In genomic region chr11:43380901-43381300, GRCm38 (mm10) we compare ENCODE assay signal across 21 mouse cellular contexts. TPM values are rescaled to one million over a fixed set of nuclear protein-coding genes. Genes with fewer than 3 reads are reported as not detected.
A peak's percentile ranks its signal among the peaks of the same experiment; 100 is the strongest.
DNase-seq lines count a peak whose midpoint lies in the region; TF ChIP-seq lines count a peak whose summit lies in the region.
"Had no signal": no experiment of that assay in that cellular context is flagged by ENCODE, and none has a peak within 500 bp of the region (broad histone marks: within the 10 kb centered on the region; RNA-seq: fewer than 3 reads in every experiment).

No protein-coding gene starts in this region.

- H3K9ac ChIP-seq in CH12.LX (ENCODE audit: insufficient read depth, low read depth), result peak overlapping the region; percentile 96
- H3K9ac ChIP-seq: embryonic facial prominence, embryonic 13.5 days; embryonic facial prominence, embryonic 15.5 days; forebrain, embryonic 12.5 days had no signal

- peak; percentile 46; the same call in 1 of the 2 replicates for TF ChIP-seq EP300 in CH12.LX (IDR thresholded peaks at IDR 0.05; ENCODE audit: low read length)

- dilution Hi-C loops in CH12.LX (cut with MboI; ENCODE audit: extremely low pct_ligation_motif_present, extremely low pct_unique_long_range_greater_than_20kb, low sequenced_read_pairs), result no loop called here

- in situ Hi-C loops in CH12.LX (cut with MboI; ENCODE audit: low pct_ligation_motif_present, low pct_unique_long_range_greater_than_20kb, low sequenced_read_pairs), result no loop called here

- peaks cover 84% of the 10 kb centered on the region for H3K79me2 ChIP-seq in CH12.LX (replicated peaks; ENCODE audit: control insufficient read depth, extremely low read depth, insufficient read depth, poor library complexity, severe bottlenecking)

- no peak for TF ChIP-seq RAD21 in CH12.LX (IDR thresholded peaks at IDR 0.05; ENCODE audit: low read depth, low read length)

- WGBS in heart, embryonic 10.5 days, result 88% methylated on average over 7 of the region's 7 CpGs
- 91% methylated on average over 7 of the region's 7 CpGs for WGBS in limb, embryonic 10.5 days

- peak overlapping the region; percentile 63 for H3K4me2 ChIP-seq in CH12.LX (ENCODE audit: insufficient read depth, low read depth, poor library complexity, severe bottlenecking)
- H3K4me2 ChIP-seq: embryonic facial prominence, embryonic 13.5 days; embryonic facial prominence, embryonic 15.5 days; forebrain, embryonic 12.5 days had no signal

- H3K27ac ChIP-seq in heart, embryonic 10.5 days, result no peak overlapping the region
- peak overlapping the region; percentile 21 for H3K27ac ChIP-seq in CH12.LX (ENCODE audit: insufficient read depth, low read depth)
- no peak overlapping the region for H3K27ac ChIP-seq in limb, embryonic 10.5 days
- H3K27ac ChIP-seq: embryonic facial prominence, embryonic 13.5 days; embryonic facial prominence, embryonic 15.5 days; forebrain, embryonic 10.5 days; forebrain, embryonic 12.5 days had no signal

- H3K27me3 ChIP-seq in heart, embryonic 10.5 days (ENCODE audit: insufficient read depth, poor library complexity, severe bottlenecking), result no peaks in the 10 kb centered on the region
- H3K27me3 ChIP-seq in CH12.LX (replicated peaks), result no peaks in the 10 kb centered on the region
- H3K27me3 ChIP-seq in limb, embryonic 10.5 days (ENCODE audit: low read depth, poor library complexity, severe bottlenecking), result peaks cover 14% of the 10 kb centered on the region; the same call in 1 of the 2 replicates
- H3K27me3 ChIP-seq: forebrain, embryonic 12.5 days had no signal

- H3K36me3 ChIP-seq in heart, embryonic 10.5 days, result no peaks in the 10 kb centered on the region
- H3K36me3 ChIP-seq in CH12.LX (replicated peaks in 1 of 2; ENCODE audit: control insufficient read depth in 1 of 2, insufficient read depth in 1 of 2, low read length in 1 of 2), result peaks cover 20 to 41% of the 10 kb centered on the region in 2 experiments
- H3K36me3 ChIP-seq in limb, embryonic 10.5 days, result no peaks in the 10 kb centered on the region
- H3K36me3 ChIP-seq: embryonic facial prominence, embryonic 13.5 days; embryonic facial prominence, embryonic 15.5 days; forebrain, embryonic 10.5 days; forebrain, embryonic 12.5 days had no signal

- peaks cover 3% of the 10 kb centered on the region for H3K4me1 ChIP-seq in heart, embryonic 10.5 days
- peaks cover 18 to 41% of the 10 kb centered on the region in 2 experiments for H3K4me1 ChIP-seq in CH12.LX (ENCODE audit: control insufficient read depth in 1 of 2, insufficient read depth in 2 of 2)
- H3K4me1 ChIP-seq in limb, embryonic 10.5 days, result peaks cover 12% of the 10 kb centered on the region

- TF ChIP-seq POLR2A in CH12.LX (IDR thresholded peaks at IDR 0.05; ENCODE audit: low read depth, low read length), result no peak; the same call in 1 of the 2 replicates

- peak; percentile 36 for DNase-seq in heart, embryonic 10.5 days (ENCODE audit: low spot score)
- DNase-seq in heart, postnatal 4 days, result no peak
- DNase-seq in CD4-positive helper T cell, adult 2 months (ENCODE audit: low read depth, low spot score), result peak; percentile 32
- DNase-seq in CH12.LX (ENCODE audit: extremely low read depth), result peak; percentile 34
- DNase-seq in limb, embryonic 10.5 days (ENCODE audit: low spot score), result no peak
- DNase-seq in adrenal gland, postnatal 14 days, result no peak
- DNase-seq: adrenal gland, adult 2 months; adrenal gland, postnatal 10 days; adrenal gland, postnatal 36 days; cerebellum, adult 11 months; cerebellum, adult 18-20 months; cerebellum, adult 8-10 months; cerebellum, adult 9-11 months; cerebellum, postnatal 14 days; cerebellum, postnatal 36 days; embryo, embryonic 11 days had no signal

- no peaks in the 10 kb centered on the region for H3K9me3 ChIP-seq in heart, embryonic 10.5 days
- no peaks in the 10 kb centered on the region for H3K9me3 ChIP-seq in CH12.LX (replicated peaks; ENCODE audit: low read length)
- no peaks in the 10 kb centered on the region for H3K9me3 ChIP-seq in limb, embryonic 10.5 days (replicated peaks)
- H3K9me3 ChIP-seq: embryonic facial prominence, embryonic 13.5 days; embryonic facial prominence, embryonic 15.5 days; forebrain, embryonic 10.5 days; forebrain, embryonic 12.5 days had no signal

- no peak for TF ChIP-seq CTCF in CH12.LX (conservative IDR thresholded peaks at IDR 0.05 in 1 of 2, IDR thresholded peaks at IDR 0.05 in 1 of 2; ENCODE audit: low read depth in 2 of 2, low read length in 2 of 2)

- no peak overlapping the region for H3K4me3 ChIP-seq in heart, embryonic 10.5 days
- H3K4me3 ChIP-seq in CH12.LX (replicated peaks in 1 of 3; ENCODE audit: low read depth in 2 of 3, low read length in 2 of 3, poor library complexity in 1 of 3), result peak overlapping the region; percentile 59 to 87 (median 65)
- H3K4me3 ChIP-seq in limb, embryonic 10.5 days, result no peak overlapping the region
- H3K4me3 ChIP-seq: embryonic facial prominence, embryonic 13.5 days; embryonic facial prominence, embryonic 15.5 days; erythroblast, embryonic 14.5 days; forebrain, embryonic 10.5 days; forebrain, embryonic 12.5 days had no signal

TF ChIP-seq in CH12.LX, 34 proteins besides CTCF, POLR2A, EP300 and RAD21:
- no peak; the same call in 1 of the 2 replicates for TF ChIP-seq SMC3 (IDR thresholded peaks at IDR 0.05; ENCODE audit: low read depth, low read length)
- TF ChIP-seq MXI1 (IDR thresholded peaks at IDR 0.05; ENCODE audit: low read depth, low read length), result peak; percentile 65; the same call in 1 of the 2 replicates
- TF ChIP-seq MAX (IDR thresholded peaks at IDR 0.05; ENCODE audit: low read length), result no peak
- TF ChIP-seq MEF2A (IDR thresholded peaks at IDR 0.05; ENCODE audit: borderline replicate concordance, low read depth, low read length), result 0 out of 2 replicates have a peak, but pooled peaks have one; percentile 28
- TF ChIP-seq BHLHE40 (IDR thresholded peaks at IDR 0.05; ENCODE audit: low read depth, low read length), result 0 out of 2 replicates have a peak, but pooled peaks have one; percentile 21
- 0 out of 2 replicates have a peak, but pooled peaks have one; percentile 11 for TF ChIP-seq MAFK (IDR thresholded peaks at IDR 0.05; ENCODE audit: insufficient replicate concordance, low read length)
- TF ChIP-seq SIN3A (IDR thresholded peaks at IDR 0.05; ENCODE audit: low read length), result peak; percentile 51; the same call in 1 of the 2 replicates
- TF ChIP-seq IRF4 (IDR thresholded peaks at IDR 0.05; ENCODE audit: low read depth, low read length), result peak; percentile 30; the same call in 1 of the 2 replicates
- TF ChIP-seq UBTF (IDR thresholded peaks at IDR 0.05; ENCODE audit: low read depth, low read length), result no peak
- peak; percentile 27; the same call in 1 of the 2 replicates for TF ChIP-seq MYC (IDR thresholded peaks at IDR 0.05; ENCODE audit: low read depth, low read length)
- peak; percentile 21; the same call in 1 of the 2 replicates for TF ChIP-seq NRF1 (IDR thresholded peaks at IDR 0.05; ENCODE audit: low read depth, low read length)

RNA-seq across cellular contexts. Expression of gene Pttg1, which starts 45.1 kb away (rescaled TPM):
- polyA plus RNA-seq in heart, embryonic 10.5 days (2016; fragmentation: Nextera tagmentation; extraction: Ambion mirVana), result 101 and 118 TPM in 2 replicates
- 10 to 100 TPM; 83.5 to 98.0 TPM for total RNA-seq in heart, postnatal 4 days (2021)
- total RNA-seq in CH12.LX (2012; rRNA removed) (153 and 190 TPM in 2 replicates), CH12.LX (2014; rRNA removed) (276 and 337 TPM in 2 replicates)
- 258 and 279 TPM in 2 replicates for polyA plus RNA-seq in CH12.LX (2012; ENCODE audit: insufficient read length, low read depth)
- polyA plus RNA-seq in limb, embryonic 10.5 days (2016; fragmentation: Nextera tagmentation; extraction: Ambion mirVana), result 86.4 and 104 TPM in 2 replicates
- total RNA-seq in adrenal gland, postnatal 14 days (2021), result 48.0 and 48.2 TPM in 2 replicates

RNA-seq across cellular contexts. Expression of gene Slu7, which starts 52.6 kb away (rescaled TPM):
- 36.6 and 44.1 TPM in 2 replicates for polyA plus RNA-seq in heart, embryonic 10.5 days (2016; fragmentation: Nextera tagmentation; extraction: Ambion mirVana)
- 10 to 100 TPM; 25.8 to 28.6 TPM for total RNA-seq in heart, postnatal 4 days (2021)
- total RNA-seq in CH12.LX (2012; rRNA removed), result 41.6 and 43.0 TPM in 2 replicates
- 60.3 and 68.8 TPM in 2 replicates for total RNA-seq in CH12.LX (2014; rRNA removed)
- polyA plus RNA-seq in CH12.LX (2012; ENCODE audit: insufficient read length, low read depth), result 66.8 and 78.7 TPM in 2 replicates
- polyA plus RNA-seq in limb, embryonic 10.5 days (2016; fragmentation: Nextera tagmentation; extraction: Ambion mirVana), result 49.2 and 59.9 TPM in 2 replicates
- 39.9 and 43.4 TPM in 2 replicates for total RNA-seq in adrenal gland, postnatal 14 days (2021)

Comparison
In these comparisons a context has a peak if more than half of its experiments do, and no peak if none do; other contexts are left out.
1. DNase-seq: peak in heart, embryonic 10.5 days (single experiment), CD4-positive helper T cell, adult 2 months (single experiment) and CH12.LX (single experiment); none in heart, postnatal 4 days (single experiment), limb, embryonic 10.5 days (single experiment) and adrenal gland, postnatal 14 days (single experiment).
2. H3K4me3 ChIP-seq: peak in CH12.LX (3 of 3); none in heart, embryonic 10.5 days (single experiment) and limb, embryonic 10.5 days (single experiment).